Mouse (Mus musculus): Measurements from ENCODE around the gene Med22. TPM values are rescaled to one million over a fixed set of nuclear protein-coding genes. Genes with fewer than 3 reads are reported as not detected.

Med22 gene
- 21.7 and 23.8 TPM in 2 replicates for polyA plus RNA-seq (2015; fragmentation: Nextera tagmentation; extraction: Ambion mirVana)

DNA sequence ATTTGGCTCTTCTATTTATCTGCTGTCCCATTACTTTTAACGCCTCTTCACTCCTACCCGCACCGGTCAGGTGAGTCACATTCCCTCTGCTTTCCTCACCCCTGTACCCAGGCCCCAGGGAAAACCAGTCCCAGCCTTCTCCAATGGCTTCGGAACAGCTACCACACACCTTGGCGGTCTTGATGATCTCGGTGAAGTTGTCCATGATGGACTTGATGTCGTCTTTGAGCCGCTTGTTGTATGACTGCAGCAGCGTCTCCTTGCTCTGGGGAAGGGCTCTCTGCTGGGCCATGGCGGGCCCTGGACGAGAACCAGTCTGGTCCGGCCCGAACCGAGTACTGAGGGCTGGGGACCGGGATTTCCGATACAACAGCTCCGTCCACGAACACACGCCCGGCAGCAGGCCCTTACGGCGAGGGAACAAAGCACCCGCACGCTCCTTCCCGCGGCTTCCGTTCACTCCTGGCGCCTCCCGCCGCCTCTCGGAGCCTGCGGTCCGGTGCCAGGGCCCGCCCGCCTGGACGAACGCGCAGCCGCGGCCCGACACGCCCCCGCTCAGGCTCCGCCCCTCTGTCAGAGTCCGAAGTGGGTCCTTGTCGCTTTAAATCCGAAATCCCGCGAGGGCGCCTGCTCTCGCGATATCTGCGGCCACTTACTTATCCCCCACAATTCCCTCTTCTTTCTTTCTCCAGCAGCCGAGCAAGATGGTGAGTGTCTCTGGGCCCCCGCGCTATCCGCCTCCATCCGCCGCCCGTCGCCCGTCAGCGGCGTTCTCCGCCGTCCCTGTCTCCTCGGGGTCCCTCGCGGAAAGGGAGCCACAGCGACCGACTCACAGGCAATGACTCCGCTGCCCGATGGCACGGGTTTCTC lies at the start of gene Med22, which contains the start of gene Rpl7a:
Gene Med22 (minus strand): TSS at position 554 of the 870 bp plus-strand sequence.
Gene Rpl7a (plus strand): TSS at position 641 of the 870 bp plus-strand sequence.

DNA sequence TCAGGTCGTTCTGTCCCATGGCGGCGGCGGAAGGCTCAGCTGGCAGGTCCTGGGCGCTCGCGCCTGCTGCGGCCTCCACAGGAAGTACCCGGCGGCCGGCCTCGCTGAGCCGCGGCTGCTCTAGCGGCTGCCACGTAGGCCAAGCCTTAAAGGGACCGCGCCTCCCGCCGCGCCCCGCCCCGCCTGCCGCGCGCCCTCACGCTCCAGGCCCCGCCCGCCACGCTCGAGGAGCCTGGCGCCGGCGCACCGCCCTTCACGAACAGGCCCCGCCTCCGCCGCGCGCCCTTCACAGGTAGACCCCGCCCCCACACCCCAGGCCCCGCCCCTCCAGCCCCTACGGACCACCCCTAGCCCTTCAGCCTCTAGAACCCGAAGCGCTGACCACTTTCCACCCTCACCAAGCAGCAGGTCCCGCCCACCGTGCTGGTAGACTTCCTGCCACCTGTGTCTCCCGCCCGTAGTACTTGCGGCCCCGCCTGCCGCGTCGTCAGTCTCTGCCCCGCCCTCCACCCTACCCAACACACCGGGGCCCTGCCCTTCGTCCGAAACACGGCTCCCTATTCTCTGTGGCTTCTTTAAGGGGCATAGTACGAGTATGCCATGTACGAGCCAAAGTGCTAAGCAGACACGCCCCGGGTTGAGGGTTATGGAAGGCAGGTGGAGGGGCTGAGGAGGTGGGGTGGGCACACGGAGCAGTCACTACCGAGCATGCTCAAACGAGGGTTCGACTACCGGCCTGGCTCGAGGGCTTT lies 23.0 kb upstream of the Med22 start, which contains the start of the genes Surf4 and Stkld1:
Gene Surf4 (minus strand): TSS at position 625 of the 752 bp plus-strand sequence.
Gene Stkld1 (plus strand): TSS at position 744 of the 752 bp plus-strand sequence.

DNA sequence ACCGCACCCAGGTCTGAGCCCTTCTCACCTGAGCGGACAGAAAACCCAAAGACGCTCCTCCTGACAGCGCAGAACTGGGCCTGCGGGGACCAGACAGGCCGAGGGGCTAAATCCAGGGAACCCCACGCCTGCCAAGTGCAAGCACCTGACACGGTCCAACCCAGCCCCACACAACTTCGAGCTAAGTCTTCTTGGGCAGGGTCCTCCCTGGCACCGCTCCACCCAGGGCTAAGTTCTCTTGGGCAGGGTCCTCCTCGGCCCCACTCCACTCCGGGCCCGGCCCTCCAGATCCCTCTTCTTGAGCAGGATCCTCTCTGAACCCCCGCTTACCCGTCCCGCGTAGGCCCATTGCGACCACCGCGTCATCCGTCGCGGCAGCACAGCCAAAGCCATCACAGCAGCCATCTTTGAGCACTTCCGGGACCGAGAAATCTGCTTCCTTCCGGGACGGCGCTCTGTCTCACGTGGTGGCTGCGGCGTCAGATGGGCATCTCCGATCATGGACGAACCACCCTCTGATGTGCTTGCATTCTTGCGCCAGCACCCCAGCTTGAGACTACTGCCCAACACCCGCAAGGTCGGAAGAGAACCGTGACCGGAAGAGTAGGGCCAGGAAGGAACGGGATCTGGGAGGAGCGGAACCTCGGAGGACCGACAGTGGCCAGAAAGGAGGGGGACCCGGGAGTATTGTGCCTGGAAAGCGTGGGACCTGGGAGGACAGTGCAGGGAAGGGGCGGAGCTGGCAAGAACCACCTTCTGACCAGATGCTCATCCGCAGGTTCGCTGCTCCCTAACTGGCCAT lies 5.7 kb upstream of the Med22 start, which contains the start of the genes Surf2 and Surf1:
Gene Surf2 (plus strand): TSS at position 441 of the 802 bp plus-strand sequence.
Gene Surf1 (minus strand): TSS at position 604 of the 802 bp plus-strand sequence.

DNA sequence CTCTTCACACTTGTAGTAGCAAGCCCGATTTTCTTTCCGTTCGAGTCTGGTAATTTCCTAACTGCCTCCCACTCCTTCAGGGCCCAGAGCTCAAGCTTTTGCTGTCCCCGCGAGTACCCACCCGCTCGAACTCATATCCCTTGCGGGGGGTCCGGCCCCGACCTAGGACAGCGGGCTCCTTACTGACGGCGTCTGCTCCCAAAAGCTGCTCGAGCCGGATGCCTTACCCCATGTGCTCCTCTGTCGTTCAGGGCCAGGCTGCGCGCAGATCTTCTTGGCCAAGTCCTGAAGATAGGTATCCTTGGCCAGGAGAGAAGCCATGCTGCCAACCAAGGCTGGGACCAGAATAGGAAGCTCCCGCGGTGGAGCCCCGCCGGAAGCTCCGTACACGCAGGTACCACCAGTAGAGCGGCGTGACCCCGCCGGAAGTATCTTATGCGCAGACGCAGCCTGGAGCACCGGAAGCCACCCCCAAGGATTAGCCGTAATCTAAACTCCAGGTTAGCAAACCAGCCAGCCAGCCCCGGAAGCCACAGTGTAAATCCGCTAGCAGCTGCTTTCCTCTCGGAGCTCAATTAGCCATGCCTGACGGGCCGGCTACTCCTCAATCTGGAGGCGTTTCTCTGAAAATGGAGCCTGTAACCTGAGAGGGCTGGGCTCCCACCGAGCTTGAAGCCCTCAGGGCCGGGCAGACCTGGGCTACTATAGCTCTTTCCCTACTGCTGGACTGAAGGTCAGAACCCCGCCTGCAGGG lies 7.8 kb downstream of the Med22 start, which contains the start of gene Surf6:
Gene Surf6 (minus strand): TSS at position 413 of the 754 bp plus-strand sequence.

DNA sequence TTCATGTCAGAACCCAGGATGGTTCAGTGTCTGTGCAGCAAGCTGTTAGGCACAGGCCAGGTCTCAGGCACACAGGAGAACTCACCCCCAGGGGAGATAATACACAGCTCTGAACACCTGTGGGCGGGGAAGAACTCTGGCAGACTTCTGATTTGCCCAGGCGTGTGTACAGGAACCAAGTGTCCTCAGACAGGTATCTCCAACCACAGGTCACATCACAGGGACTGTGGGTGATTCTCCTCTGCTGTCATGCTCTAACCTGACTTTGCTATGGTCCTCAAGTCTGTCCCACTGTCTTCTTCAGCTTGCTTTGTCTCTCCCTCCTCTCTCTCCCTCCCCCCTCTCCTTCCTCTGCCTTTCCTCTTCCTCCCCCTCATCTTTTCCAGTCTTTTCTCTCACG lies 45.6 kb downstream of the Med22 start, which contains the start of gene Abo:
Gene Abo (minus strand): TSS at position 101 of the 400 bp plus-strand sequence.

Other genes with a start within 250 kb of the Med22 start
- gene Lcn4, start 239.4 kb downstream of the Med22 start, polyA plus RNA-seq (2015; fragmentation: Nextera tagmentation; extraction: Ambion mirVana), result not detected in 2 replicates
- gene Abo, start 45.7 kb downstream of the Med22 start, polyA plus RNA-seq (2015; fragmentation: Nextera tagmentation; extraction: Ambion mirVana), result not detected in 2 replicates
- 12.3 and 13.4 TPM in 2 replicates for gene Surf6, start 7.8 kb downstream of the Med22 start, polyA plus RNA-seq (2015; fragmentation: Nextera tagmentation; extraction: Ambion mirVana)
- 443 and 456 TPM in 2 replicates for gene Rpl7a, start 87 bp upstream of the Med22 start, polyA plus RNA-seq (2015; fragmentation: Nextera tagmentation; extraction: Ambion mirVana)
- 24.2 TPM in 2 replicates for gene Surf2, start 5.7 kb upstream of the Med22 start, polyA plus RNA-seq (2015; fragmentation: Nextera tagmentation; extraction: Ambion mirVana)
- 42.5 and 44.8 TPM in 2 replicates for gene Surf1, start 5.9 kb upstream of the Med22 start, polyA plus RNA-seq (2015; fragmentation: Nextera tagmentation; extraction: Ambion mirVana)
- gene Surf4, start 23.3 kb upstream of the Med22 start, polyA plus RNA-seq (2015; fragmentation: Nextera tagmentation; extraction: Ambion mirVana), result 196 and 215 TPM in 2 replicates
- gene Stkld1, start 23.4 kb upstream of the Med22 start, polyA plus RNA-seq (2015; fragmentation: Nextera tagmentation; extraction: Ambion mirVana), result 0.14 and 0.30 TPM in 2 replicates
- gene Rexo4, start 53.7 kb upstream of the Med22 start, polyA plus RNA-seq (2015; fragmentation: Nextera tagmentation; extraction: Ambion mirVana), result 20.7 and 23.3 TPM in 2 replicates
- gene Adamts13, start 62.7 kb upstream of the Med22 start, polyA plus RNA-seq (2015; fragmentation: Nextera tagmentation; extraction: Ambion mirVana), result 0.05 and 0.16 TPM in 2 replicates
- 35.6 and 39.4 TPM in 2 replicates for gene Cacfd1, start 99.2 kb upstream of the Med22 start, polyA plus RNA-seq (2015; fragmentation: Nextera tagmentation; extraction: Ambion mirVana)
- 2.5 and 3.3 TPM in 2 replicates for gene Slc2a6, start 117.3 kb upstream of the Med22 start, polyA plus RNA-seq (2015; fragmentation: Nextera tagmentation; extraction: Ambion mirVana)
- gene Mymk, start 161.5 kb upstream of the Med22 start, polyA plus RNA-seq (2015; fragmentation: Nextera tagmentation; extraction: Ambion mirVana), result not detected in 2 replicates
- 6.9 and 8.1 TPM in 2 replicates for gene Adamtsl2, start 168.7 kb upstream of the Med22 start, polyA plus RNA-seq (2015; fragmentation: Nextera tagmentation; extraction: Ambion mirVana)
- gene Fam163b, start 231.8 kb upstream of the Med22 start, polyA plus RNA-seq (2015; fragmentation: Nextera tagmentation; extraction: Ambion mirVana), result 0.10 TPM in 1 of 2 replicates, not detected in the other

All from urinary bladder, postnatal 0 days (tissue).